Mouse (Mus musculus) G1E (cell line): ENCODE measurements around the gene Mark4. TPM values are rescaled to one million over a fixed set of nuclear protein-coding genes. Genes with fewer than 3 reads are reported as not detected.

Experiments used
- ATAC-seq: 2 replicates; pipeline ENCODE4 v1.8.0; 2016; ENCODE audit warnings: mild to moderate bottlenecking; ENCODE audit not compliant: insufficient number of reproducible peaks, poor library complexity, low FRiP score, severe bottlenecking; ENCODE audit errors: extremely low read depth
- DNase-seq: peaks from one replicate; pipeline ENCODE4 v3.0.0; 2012; ENCODE audit warnings: low spot score
- H3K27me3 ChIP-seq: 2 replicates; pipeline ENCODE4 v1.6.1; 2012; ENCODE audit warnings: mild to moderate bottlenecking, low read length, inconsistent platforms; ENCODE audit not compliant: insufficient read depth
- H3K36me3 ChIP-seq: replicated peaks from 2 replicates; pipeline ENCODE3; 2012; ENCODE audit warnings: mild to moderate bottlenecking, inconsistent platforms
- H3K4me1 ChIP-seq: 2 replicates; pipeline ENCODE4 v1.6.1; 2012; ENCODE audit warnings: low read depth, low read length, inconsistent platforms, mixed read lengths; ENCODE audit not compliant: insufficient read depth
- H3K4me3 ChIP-seq: 2 replicates; pipeline ENCODE4 v1.5.1; 2012; ENCODE audit warnings: low read depth, mild to moderate bottlenecking, inconsistent platforms, low read length, moderate library complexity, mixed read lengths
- H3K9me3 ChIP-seq: replicated peaks from 2 replicates; pipeline ENCODE4 v1.6.1; 2012; ENCODE audit warnings: inconsistent platforms
- CTCF ChIP-seq: IDR thresholded peaks from 2 replicates; pipeline ENCODE4 v1.5.1; 2012; ENCODE audit warnings: low read depth, low read length, inconsistent platforms, mixed read lengths
- GATA1 ChIP-seq: IDR thresholded peaks from 2 replicates; pipeline ENCODE4 v1.6.1; 2012; ENCODE audit warnings: borderline replicate concordance, low read length, inconsistent platforms, mixed read lengths
- GATA2 ChIP-seq: IDR thresholded peaks from 2 replicates; pipeline ENCODE4 v1.6.1; 2012; ENCODE audit warnings: low read depth, low read length, inconsistent platforms, borderline replicate concordance
- POLR2AphosphoS5 ChIP-seq: IDR thresholded peaks from 2 replicates; pipeline ENCODE4 v1.6.1; 2012; ENCODE audit warnings: low read depth, low read length, inconsistent platforms; ENCODE audit not compliant: insufficient replicate concordance
- TAL1 ChIP-seq: conservative IDR thresholded peaks from 2 replicates; pipeline ENCODE4 v1.6.1; 2012; ENCODE audit warnings: low read depth, low read length, inconsistent platforms, mixed read lengths
- polyA plus RNA-seq: library from polyadenylated mRNA; stranded (reverse); fragments of >175 nt; gene quantifications from 2 replicates; pipeline ENCODE4 v1.2.3, GENCODE M21; 2012
- total RNA-seq, 2 experiments: library from RNA; stranded (forward) in 1 of 2; stranded (reverse) in 1 of 2; fragments of 200-1000 nt in 1 of 2; fragments of >200 nt in 1 of 2; fragmentation: Nextera tagmentation in 1 of 2; gene quantifications; 2 replicates each; pipeline ENCODE4 v1.2.3; 2014 to 2017

Mark4 gene
- total and polyA plus RNA-seq, 3 experiments = 4.3 to 34.7 (median 17.8) TPM

DNA sequence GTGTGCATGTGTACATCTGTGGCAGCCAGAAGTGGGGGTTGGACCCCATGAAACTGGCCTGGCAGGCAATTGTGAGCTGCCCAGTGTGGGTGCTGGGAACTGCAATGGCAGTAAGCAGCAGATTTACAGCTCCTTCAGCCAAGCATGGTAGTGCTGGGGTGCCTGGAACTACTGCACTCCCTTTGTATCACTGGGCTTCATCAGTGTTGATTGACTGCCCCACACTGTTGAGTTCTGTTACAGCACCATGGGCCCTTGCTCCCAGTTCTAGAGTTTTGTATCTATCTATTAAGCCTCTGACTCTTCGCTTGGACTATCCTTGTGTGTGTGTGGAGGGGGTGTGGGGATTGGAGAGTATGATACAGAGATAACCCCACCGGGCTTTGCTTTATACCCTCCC lies 18.5 kb upstream of the Mark4 start:
- no peak for ATAC-seq

DNA sequence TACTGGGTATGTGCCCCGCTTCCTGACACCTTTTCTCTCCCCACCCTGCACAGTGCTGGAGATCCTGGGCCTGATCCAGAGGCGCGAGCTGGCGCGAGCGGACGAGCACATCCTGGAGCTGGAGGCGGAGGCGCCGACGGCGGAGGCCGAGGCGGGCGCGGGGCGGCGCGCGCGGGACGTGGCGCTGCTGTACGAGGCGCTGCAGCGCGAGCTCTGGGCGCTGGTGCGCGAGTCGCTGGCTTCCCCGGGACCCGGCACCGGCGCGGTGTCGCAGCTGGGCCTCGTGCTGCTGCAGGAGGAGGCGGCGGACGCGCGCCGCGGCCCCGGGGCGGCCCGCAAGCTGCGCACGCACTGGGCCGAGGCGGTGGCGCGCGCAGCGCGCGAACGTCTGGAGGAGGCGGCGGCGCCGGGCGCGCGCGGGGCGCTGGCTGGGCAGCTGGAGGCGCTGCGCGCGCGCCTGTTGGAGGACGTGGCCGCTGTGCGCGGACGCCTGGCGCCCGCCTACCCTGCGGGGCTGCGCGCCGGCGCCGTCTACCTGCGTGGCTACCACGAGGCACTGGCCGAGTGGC lies 15.3 kb upstream of the Mark4 start:
- no peak for ATAC-seq
- no peak for DNase-seq
- TF ChIP-seq POLR2AphosphoS5 (no peak), GATA1 (no peak), GATA2 (no peak), TAL1 (no peak), CTCF (no peak)
- peaks cover 7% of the 10 kb centered on the region for H3K9me3 ChIP-seq
- H3K27me3 ChIP-seq = peaks cover 34% of the 10 kb centered on the region
- H3K36me3 ChIP-seq = no peaks in the 10 kb centered on the region
- H3K4me1 ChIP-seq = peaks cover 4% of the 10 kb centered on the region; the same call in 1 of the 2 replicates
- H3K4me3 ChIP-seq = no peak overlapping the region

More for the DNA sequence above, 18.5 kb upstream of the Mark4 start:
- H3K9me3 ChIP-seq = peaks cover 7% of the 10 kb centered on the region
- H3K27me3 ChIP-seq = peaks cover 38% of the 10 kb centered on the region
- H3K4me1 ChIP-seq = peaks cover 4% of the 10 kb centered on the region
- no peak for DNase-seq
- TF ChIP-seq CTCF (no peak), POLR2AphosphoS5 (no peak), GATA1 (no peak), GATA2 (no peak), TAL1 (no peak)
- no peaks in the 10 kb centered on the region for H3K36me3 ChIP-seq
- no peak overlapping the region for H3K4me3 ChIP-seq

GRCm38 (mm10) chr7:19472403-19472802 lies 13.8 kb upstream of the Mark4 start:
- Histone ChIP-seq H3K27me3 (peaks cover 26% of the 10 kb centered on the region; the same call in 1 of the 2 replicates), H3K4me1 (peaks cover 7% of the 10 kb centered on the region), H3K4me3 (no peak overlapping the region), H3K9me3 (peaks cover 7% of the 10 kb centered on the region), H3K36me3 (no peaks in the 10 kb centered on the region)
- ATAC-seq (no peak), DNase-seq (no peak)
- TF ChIP-seq POLR2AphosphoS5 = no peak
- TF ChIP-seq CTCF = no peak
- no peak for TF ChIP-seq GATA2
- TF ChIP-seq GATA1 = no peak
- TF ChIP-seq TAL1 = no peak

- H3K27me3 ChIP-seq = peaks cover 32% of the 10 kb centered on the region; the same call in 1 of the 2 replicates
- H3K4me3 ChIP-seq = no peak overlapping the region
- ATAC-seq (no peak), DNase-seq (no peak)
- H3K36me3 ChIP-seq = no peaks in the 10 kb centered on the region
- TF ChIP-seq GATA1 = no peak
- peaks cover 7% of the 10 kb centered on the region for H3K4me1 ChIP-seq
- H3K9me3 ChIP-seq = peaks cover 7% of the 10 kb centered on the region
Measured at GRCm38 (mm10) chr7:19470308-19470707, 11.7 kb upstream of the Mark4 start.

DNA sequence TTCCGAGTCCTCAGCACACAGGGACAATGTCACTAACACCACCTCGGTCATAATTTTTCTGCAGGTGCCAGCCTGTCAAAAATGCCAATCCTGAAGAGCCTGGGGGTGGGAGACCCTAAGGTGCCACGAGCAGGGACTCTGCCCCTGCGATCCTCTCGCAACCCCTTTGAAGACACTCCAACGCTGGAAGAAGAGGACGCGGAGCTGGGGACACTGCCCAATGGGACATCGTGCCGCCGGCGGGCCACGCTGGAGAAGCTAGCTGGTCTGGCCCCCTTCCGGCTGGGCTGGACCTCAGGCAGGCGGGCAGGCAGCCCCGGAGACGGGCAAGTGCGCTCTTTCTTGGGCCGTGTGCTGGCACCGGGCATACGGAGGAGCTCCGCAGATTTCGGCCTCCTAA lies 10.8 kb upstream of the Mark4 start:
- ATAC-seq (no peak), DNase-seq (no peak)
- Histone ChIP-seq H3K27me3 (peaks cover 40% of the 10 kb centered on the region), H3K4me3 (no peak overlapping the region), H3K36me3 (no peaks in the 10 kb centered on the region), H3K4me1 (peaks cover 7% of the 10 kb centered on the region), H3K9me3 (peaks cover 7% of the 10 kb centered on the region)
- TF ChIP-seq CTCF (no peak), TAL1 (no peak), GATA2 (no peak), GATA1 (no peak), POLR2AphosphoS5 (no peak)

GRCm38 (mm10) chr7:19468279-19468678 lies 9.7 kb upstream of the Mark4 start:
- TF ChIP-seq TAL1 = no peak
- TF ChIP-seq GATA2 = no peak
- TF ChIP-seq GATA1 = no peak
- TF ChIP-seq CTCF = no peak
- no peak for TF ChIP-seq POLR2AphosphoS5
- Histone ChIP-seq H3K4me1 (peaks cover 7% of the 10 kb centered on the region), H3K4me3 (no peak overlapping the region), H3K27me3 (peaks cover 42% of the 10 kb centered on the region), H3K9me3 (no peaks in the 10 kb centered on the region), H3K36me3 (no peaks in the 10 kb centered on the region)
- DNase-seq (no peak), ATAC-seq (no peak)

DNA sequence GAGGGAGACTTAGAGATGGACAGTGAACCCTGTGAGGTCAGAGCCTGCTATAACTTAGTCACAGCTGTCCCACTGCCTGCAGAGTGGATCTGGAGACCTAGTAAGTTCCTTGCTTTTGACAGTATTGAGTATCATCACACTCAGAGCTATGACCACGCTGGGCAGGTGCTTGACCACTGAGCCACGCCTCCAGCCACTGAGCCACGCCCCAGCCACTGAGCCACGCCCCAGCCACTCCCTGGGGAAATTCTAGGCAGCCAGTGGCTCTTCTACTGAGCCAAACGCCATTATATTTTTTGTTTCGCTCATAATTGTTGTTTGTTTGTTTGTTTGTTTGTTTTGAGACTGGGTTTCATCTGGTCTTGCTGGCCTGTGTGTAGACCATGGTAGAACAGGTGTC lies 9.0 kb upstream of the Mark4 start:
- no peak overlapping the region for H3K4me3 ChIP-seq
- no peak for ATAC-seq
- DNase-seq = no peak
- H3K9me3 ChIP-seq = no peaks in the 10 kb centered on the region
- H3K36me3 ChIP-seq = no peaks in the 10 kb centered on the region
- TF ChIP-seq GATA1 = no peak
- TF ChIP-seq POLR2AphosphoS5 = no peak
- TF ChIP-seq GATA2 = no peak
- TF ChIP-seq TAL1 = no peak
- no peak for TF ChIP-seq CTCF
- H3K4me1 ChIP-seq = peaks cover 11% of the 10 kb centered on the region
- peaks cover 46% of the 10 kb centered on the region for H3K27me3 ChIP-seq
